Mouse (Mus musculus): ENCODE results near the gene Snx22. TPM values are rescaled to one million over a fixed set of nuclear protein-coding genes. Genes with fewer than 3 reads are reported as not detected.

Snx22 gene
- 0.46 TPM in 1 of 2 replicates, not detected in the other for polyA plus RNA-seq (2012; ENCODE audit: insufficient read depth, insufficient read length, missing spikeins)

DNA sequence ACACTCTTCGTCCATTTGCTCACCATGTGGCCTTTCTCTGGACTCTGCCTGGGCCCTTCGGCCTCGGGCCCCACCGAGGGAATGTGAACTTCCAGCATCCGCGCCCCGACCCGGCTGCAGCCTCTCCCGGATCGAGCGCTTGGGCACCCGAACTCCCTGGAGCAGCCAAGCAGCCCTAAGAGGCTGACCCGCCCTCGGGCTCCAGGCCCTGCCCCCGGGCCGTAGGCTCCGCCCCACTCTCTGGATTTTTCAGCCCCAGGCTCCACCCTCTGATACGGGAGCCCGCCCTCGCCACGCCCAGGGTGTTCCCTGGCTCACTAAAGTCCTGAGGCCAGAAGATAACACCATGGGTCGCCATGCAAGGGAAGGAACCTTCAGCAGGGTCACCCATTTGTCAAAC lies at the start of gene Snx22:
Gene Snx22, minus strand, starts transcription at position 137 of the 400 bp plus-strand sequence.
- H3K4me1 ChIP-seq (ENCODE audit: control insufficient read depth, insufficient read depth, insufficient read length, low read length) = no peaks in the 10 kb centered on the region; the same call in 1 of the 2 replicates
- no peak within 1 kb of the TSS for H3K27ac ChIP-seq (replicated peaks; ENCODE audit: low read depth, low read length)
- peak within 1 kb of the TSS; percentile 40 for H3K4me3 ChIP-seq (ENCODE audit: insufficient read depth, low read depth, low read length)

DNA sequence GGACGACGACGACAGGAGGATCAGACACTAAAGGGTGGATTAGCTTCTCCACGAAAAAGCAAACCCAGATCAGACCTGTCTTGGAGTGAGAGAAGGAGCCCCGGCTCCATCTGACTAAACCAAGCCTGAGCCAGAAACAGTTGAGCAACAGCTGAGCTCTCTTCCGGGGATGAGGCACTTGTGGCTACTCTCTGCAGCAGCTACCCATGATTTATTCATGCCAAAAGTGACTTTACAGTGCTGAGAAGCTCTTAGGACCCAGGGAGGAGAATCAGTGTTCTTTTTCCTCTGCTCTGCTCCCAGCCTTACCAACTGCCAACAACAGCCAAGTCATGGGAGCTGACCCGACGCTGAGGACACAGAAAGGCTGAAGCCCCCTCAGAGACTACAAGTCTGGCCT lies 47.4 kb upstream of the Snx22 start:
- Histone ChIP-seq H3K27ac (replicated peaks; ENCODE audit: low read depth, low read length) (no peak overlapping the region), H3K4me1 (ENCODE audit: control insufficient read depth, insufficient read depth, insufficient read length, low read length) (no peaks in the 10 kb centered on the region; the same call in 1 of the 2 replicates), H3K4me3 (ENCODE audit: insufficient read depth, low read depth, low read length) (no peak overlapping the region)

DNA sequence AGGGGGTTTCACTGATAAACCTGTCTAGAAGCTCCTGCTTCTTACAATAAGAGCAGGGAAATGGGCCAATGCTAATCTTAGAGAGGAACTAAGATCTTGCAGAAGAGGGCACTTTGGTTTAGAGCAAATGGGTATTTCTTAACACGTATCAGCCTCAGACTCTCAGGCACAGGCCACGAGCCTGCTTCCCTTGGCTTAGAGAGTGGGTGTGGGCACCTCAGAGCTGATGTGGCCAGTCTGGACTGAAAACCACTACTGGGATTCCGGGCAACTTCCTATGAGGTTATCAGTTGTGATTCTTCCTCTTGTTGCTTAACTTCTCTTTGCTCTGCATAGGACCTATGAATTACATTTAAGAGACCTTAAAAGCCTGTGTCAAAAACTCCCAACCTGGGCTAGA lies 44.8 kb upstream of the Snx22 start:
- H3K4me1 ChIP-seq (ENCODE audit: control insufficient read depth, insufficient read depth, insufficient read length, low read length) = no peaks in the 10 kb centered on the region; the same call in 1 of the 2 replicates
- no peak overlapping the region for H3K4me3 ChIP-seq (ENCODE audit: insufficient read depth, low read depth, low read length)
- no peak overlapping the region for H3K27ac ChIP-seq (replicated peaks; ENCODE audit: low read depth, low read length)

DNA sequence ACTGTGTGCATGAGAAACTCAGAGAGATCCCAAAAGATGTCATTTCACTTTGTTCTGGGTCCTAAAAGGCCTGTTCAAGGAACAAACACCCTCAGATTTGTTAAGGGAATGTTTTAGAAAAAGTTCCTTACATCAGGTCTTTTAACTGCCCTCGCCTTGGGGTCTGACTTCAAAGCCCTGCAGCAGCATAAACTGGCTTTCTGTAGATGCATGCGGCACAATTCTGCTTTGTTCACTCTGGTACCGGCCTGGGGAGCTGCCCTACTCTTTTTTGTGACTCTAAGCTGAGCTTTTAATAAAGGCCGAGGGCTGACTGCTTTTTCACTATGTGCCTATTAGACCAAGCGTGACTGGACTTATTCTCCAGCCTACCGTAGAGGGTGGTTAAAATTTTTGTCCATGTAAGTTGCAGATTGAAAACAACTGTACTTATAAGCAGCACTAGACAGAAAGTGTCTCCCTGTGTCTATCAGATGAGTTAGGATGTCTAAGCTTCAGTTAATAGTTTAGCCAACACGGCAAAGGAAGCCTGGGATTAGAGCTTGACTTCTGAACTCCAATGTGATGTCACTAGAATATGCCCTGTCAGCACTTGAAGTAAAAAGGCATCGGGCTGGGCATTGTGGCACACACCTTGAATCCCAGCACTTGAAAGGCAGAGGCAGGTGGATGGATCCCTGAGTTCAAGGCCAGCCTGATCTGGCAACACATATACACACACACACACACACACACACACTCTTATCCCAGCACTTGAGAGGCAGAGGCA lies 41.3 kb upstream of the Snx22 start:
- no peak overlapping the region for H3K27ac ChIP-seq (replicated peaks; ENCODE audit: low read depth, low read length)
- H3K4me3 ChIP-seq (ENCODE audit: insufficient read depth, low read depth, low read length) = no peak overlapping the region
- H3K4me1 ChIP-seq (ENCODE audit: control insufficient read depth, insufficient read depth, insufficient read length, low read length) = no peaks in the 10 kb centered on the region

DNA sequence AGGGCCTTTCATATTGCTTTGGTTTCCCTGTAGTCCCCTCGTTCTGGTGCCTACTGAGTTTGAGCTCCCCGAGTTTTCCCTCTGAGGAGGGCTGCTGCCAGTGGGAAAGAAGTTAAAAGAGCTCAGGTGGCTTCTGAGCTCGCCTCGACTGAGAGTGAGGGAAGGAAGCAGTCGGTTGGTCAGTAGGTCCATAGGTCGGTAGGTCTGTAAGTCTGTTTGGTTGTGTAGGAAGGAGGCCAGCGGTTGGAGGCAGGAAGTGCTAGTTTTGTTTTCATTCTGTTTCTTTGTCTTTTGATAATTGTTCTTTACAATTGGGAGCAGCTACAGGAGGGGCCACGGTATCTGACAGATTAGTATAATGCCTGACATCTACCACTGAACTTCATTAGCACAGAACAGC lies 40.6 kb upstream of the Snx22 start:
- H3K4me1 ChIP-seq (ENCODE audit: control insufficient read depth, insufficient read depth, insufficient read length, low read length) = no peaks in the 10 kb centered on the region
- no peak overlapping the region for H3K27ac ChIP-seq (replicated peaks; ENCODE audit: low read depth, low read length)
- no peak overlapping the region for H3K4me3 ChIP-seq (ENCODE audit: insufficient read depth, low read depth, low read length)

DNA sequence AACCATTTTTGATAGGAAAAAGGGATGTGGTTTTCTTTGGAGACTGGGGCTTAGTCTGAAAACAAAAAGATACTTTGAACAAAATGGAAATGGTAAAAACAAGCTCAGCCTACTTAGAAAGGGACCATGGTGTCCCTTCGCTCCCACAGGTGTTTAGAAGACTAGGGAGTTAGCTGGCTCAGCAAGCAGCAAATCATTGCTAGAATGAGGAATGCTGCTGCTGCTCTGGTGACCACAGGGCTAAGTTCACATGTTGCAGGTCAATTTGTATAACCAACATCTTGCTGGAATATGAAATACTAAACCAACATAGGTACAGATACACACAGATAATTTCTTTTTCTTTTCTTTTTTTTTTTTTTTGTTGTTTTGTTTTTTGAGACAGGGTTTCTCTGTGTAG lies 40.1 kb upstream of the Snx22 start:
- H3K4me1 ChIP-seq (ENCODE audit: control insufficient read depth, insufficient read depth, insufficient read length, low read length) = no peaks in the 10 kb centered on the region
- no peak overlapping the region for H3K27ac ChIP-seq (replicated peaks; ENCODE audit: low read depth, low read length)
- no peak overlapping the region for H3K4me3 ChIP-seq (ENCODE audit: insufficient read depth, low read depth, low read length)

DNA sequence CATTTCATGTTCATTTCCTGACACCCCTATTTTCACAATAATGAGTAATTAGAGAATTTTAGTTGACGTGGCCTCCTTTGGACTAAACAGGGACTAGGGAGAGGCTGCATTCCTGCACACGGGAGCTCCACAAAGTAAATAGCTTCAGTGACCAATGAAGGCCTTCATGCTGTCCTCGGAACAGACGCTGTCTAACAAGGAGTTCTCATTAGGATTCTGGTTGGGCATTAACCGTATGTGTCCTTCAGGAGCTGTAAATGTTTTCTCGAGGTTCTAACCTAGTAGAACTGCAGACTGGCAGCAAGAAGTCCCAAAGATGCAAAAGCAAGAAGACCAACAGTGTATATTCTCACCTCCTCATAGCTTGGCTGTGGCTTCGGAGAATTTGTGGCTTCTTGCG lies 35.6 kb upstream of the Snx22 start:
- no peaks in the 10 kb centered on the region for H3K4me1 ChIP-seq (ENCODE audit: control insufficient read depth, insufficient read depth, insufficient read length, low read length)
- H3K4me3 ChIP-seq (ENCODE audit: insufficient read depth, low read depth, low read length) = no peak overlapping the region
- H3K27ac ChIP-seq (replicated peaks; ENCODE audit: low read depth, low read length) = no peak overlapping the region

DNA sequence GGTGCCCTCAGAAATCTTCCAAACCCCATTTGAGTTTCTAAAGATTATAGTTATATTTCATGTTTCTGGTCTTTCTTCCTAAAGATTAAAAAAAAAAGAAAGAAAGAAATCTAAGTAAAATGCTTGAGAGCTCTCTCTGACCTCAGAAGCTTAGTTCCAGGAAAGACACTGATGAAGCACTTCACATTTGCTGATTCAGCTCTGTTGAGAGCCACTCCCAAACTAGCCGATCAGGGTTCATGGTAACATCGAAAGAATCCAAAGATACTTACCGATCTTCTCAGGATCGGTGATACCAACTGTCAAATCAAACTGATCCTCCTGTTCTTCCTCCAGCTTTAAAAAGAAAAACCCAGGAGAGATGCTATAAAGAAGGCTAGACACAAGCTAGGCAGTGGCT lies 35.1 kb upstream of the Snx22 start:
- H3K4me3 ChIP-seq (ENCODE audit: insufficient read depth, low read depth, low read length) = no peak overlapping the region
- H3K27ac ChIP-seq (replicated peaks; ENCODE audit: low read depth, low read length) = no peak overlapping the region
- no peaks in the 10 kb centered on the region for H3K4me1 ChIP-seq (ENCODE audit: control insufficient read depth, insufficient read depth, insufficient read length, low read length)

DNA sequence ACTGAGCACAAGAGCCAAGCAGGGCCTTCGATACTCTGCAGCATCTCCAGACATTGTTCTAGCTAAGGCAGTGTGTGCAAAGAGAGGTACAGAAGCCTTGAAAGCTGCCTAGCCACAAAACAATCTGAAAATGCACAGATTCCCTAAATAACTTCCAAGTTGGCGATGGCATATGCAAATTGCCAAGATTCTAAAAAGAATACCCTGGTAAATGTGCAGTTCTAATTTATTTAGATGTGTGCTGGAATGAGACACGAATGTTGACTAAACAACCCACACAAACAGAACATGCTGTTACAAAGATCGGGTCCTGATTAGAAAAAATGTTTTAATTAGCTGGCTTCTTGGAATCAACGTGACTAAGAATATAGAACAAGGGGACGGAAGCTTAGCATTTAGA lies 33.1 kb upstream of the Snx22 start:
- no peak overlapping the region for H3K4me3 ChIP-seq (ENCODE audit: insufficient read depth, low read depth, low read length)
- no peak overlapping the region for H3K27ac ChIP-seq (replicated peaks; ENCODE audit: low read depth, low read length)
- H3K4me1 ChIP-seq (ENCODE audit: control insufficient read depth, insufficient read depth, insufficient read length, low read length) = no peaks in the 10 kb centered on the region

DNA sequence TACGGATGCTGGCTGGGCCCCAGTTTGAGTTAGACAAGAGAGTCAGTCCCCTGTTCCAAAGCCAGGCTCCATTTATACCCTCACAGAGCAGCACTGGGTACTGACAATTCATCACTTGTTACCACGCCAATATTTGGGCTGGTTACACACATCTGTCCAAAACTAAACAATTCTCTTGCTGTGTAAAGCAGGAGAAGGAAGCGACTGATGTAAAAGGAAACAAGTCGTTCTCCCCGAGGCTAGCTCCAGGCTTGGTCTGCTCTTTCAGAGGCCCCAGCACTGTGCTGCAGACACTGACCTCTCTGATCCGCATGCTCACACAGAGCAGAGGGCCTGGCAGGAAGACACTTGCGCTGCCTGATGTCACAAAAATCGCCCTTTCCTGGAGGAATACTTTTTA lies 32.1 kb upstream of the Snx22 start:
- Histone ChIP-seq H3K27ac (replicated peaks; ENCODE audit: low read depth, low read length) (no peak overlapping the region), H3K4me3 (ENCODE audit: insufficient read depth, low read depth, low read length) (no peak overlapping the region), H3K4me1 (ENCODE audit: control insufficient read depth, insufficient read depth, insufficient read length, low read length) (no peaks in the 10 kb centered on the region)

DNA sequence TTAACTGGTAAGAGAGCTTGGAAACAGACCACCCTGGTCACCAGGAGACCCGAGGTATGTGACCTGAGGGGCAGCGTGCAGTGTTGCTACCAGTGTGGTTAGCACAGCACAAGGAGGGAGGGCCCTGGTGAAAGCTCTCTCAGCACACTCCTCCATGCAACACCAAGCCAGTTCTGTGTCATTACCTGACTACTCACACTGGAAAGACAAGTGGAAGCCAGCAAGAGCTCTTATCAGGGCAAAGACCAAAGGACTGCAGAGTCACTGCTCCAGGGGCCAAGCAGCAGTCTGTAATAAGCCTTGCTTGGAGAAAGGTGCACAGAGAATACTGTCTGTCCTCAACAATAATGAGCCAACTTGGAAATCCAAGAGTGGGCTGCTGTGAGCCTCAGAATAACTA lies 23.1 kb upstream of the Snx22 start:
- Histone ChIP-seq H3K27ac (replicated peaks; ENCODE audit: low read depth, low read length) (no peak overlapping the region), H3K4me3 (ENCODE audit: insufficient read depth, low read depth, low read length) (no peak overlapping the region), H3K4me1 (ENCODE audit: control insufficient read depth, insufficient read depth, insufficient read length, low read length) (no peaks in the 10 kb centered on the region)

DNA sequence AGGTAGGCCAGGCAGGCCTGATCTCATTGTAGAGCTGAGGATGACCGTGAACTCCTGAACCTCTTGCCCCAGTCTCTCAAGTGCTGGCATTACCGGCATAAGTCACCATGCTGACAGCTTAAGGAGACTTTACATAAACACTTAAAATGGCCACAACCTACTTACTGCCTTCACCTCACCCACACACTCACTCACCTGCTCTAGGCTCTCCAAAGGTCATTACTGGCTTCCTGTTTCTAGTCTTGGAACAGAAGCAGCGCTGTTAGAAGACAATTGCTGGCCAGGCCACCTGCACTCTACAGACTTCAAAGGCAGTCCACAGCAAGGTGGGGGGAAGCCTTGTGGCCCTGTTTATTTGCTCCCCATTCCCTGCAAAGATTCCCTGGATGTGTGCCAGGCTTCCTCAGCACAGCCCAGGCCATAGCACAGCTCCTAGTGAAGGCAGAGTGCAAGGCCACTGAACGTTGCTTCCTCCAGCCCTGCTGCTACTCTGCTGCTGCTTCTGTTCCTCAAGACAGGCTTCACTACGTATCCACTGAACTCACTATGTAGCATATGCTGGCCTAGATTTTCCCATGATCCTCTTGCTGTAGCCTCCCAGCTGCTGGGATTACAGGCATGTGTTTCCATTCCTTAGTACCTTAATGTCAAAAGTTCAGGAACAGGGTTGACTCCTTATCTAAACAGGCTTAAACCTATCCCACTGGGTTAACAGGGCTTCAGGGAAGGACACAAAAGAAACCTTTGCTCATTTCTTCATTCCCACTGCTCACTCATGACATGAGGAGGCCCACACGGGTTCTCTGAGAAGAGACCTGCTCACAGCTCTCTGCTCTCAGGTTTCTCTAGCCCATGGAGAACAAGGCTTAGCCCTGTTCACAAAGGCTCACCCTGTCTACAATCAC lies 22.1 kb upstream of the Snx22 start:
- Histone ChIP-seq H3K4me3 (ENCODE audit: insufficient read depth, low read depth, low read length) (no peak overlapping the region), H3K4me1 (ENCODE audit: control insufficient read depth, insufficient read depth, insufficient read length, low read length) (no peaks in the 10 kb centered on the region), H3K27ac (replicated peaks; ENCODE audit: low read depth, low read length) (no peak overlapping the region)

DNA sequence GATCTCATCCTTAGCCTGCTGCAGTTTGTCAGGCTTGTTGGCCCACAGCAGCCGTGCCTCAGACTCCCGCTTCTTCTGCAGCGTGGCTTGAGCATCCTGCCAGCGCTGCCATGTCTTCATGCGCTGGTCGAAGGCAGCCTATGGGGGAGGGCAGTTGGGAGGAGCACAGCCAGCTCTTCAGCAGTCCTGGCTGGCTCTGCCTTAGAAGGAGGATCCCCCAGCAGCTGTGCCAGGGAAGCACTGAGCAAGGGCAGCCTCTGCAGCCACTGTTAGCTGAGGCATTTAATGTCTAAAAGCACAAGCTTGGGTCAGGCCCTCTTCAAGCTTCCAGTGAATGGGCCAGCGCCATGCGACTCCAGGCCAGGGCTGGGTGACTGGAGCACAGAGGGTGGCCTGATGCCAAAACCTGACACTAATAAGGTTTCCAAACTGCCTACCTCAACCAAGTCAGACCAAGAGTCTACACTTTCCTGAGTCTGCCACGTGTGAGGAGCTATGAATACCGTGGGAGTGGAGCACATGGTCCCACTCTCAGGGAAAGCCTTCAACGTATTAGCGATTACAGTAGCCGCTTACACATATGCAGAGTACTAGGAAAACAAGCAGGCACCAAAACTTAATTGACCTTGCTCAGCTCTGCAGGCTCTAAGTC lies 21.2 kb upstream of the Snx22 start:
- H3K27ac ChIP-seq (replicated peaks; ENCODE audit: low read depth, low read length) = no peak overlapping the region
- H3K4me3 ChIP-seq (ENCODE audit: insufficient read depth, low read depth, low read length) = no peak overlapping the region
- H3K4me1 ChIP-seq (ENCODE audit: control insufficient read depth, insufficient read depth, insufficient read length, low read length) = no peaks in the 10 kb centered on the region

DNA sequence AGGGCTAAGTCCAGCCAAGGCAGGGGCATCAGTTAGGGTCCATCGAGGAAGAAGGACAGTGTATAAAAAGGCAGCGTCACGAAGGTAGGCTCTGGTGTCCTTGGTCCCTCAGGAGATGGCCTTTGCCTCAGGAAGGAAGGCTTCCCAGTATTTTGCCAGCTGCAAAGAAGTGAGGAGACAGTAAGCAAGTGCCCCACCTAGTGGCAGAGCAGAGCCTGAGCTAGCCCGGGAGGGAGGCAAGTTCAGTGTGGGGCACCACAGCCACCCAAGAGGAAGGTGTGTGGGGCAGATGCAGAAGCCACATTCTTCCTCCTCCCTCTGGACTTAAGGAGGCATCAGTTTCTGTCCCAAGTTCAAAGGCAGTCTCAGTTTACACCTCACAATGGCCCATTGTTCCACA lies 18.9 kb upstream of the Snx22 start:
- Histone ChIP-seq H3K4me3 (ENCODE audit: insufficient read depth, low read depth, low read length) (no peak overlapping the region), H3K4me1 (ENCODE audit: control insufficient read depth, insufficient read depth, insufficient read length, low read length) (no peaks in the 10 kb centered on the region), H3K27ac (replicated peaks; ENCODE audit: low read depth, low read length) (no peak overlapping the region)

DNA sequence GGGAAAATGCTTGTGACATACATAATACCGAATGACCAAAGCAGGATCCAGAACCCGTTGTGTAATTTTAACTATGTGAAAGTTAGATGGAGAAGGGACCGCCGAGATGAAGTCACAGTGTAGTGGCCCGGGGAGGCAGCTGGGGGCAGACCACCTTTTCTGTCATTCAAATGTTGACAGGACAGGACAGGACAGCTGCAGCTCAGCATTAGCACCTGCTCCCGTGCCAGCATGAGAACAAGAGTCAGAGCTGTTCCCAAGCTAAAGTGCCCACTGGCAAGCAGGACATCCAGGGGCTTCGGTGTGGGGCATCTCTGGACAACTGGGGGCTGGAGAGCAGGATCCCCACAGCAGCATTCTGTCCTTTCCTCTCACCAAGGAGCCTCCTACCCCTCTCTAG lies 17.5 kb upstream of the Snx22 start:
- Histone ChIP-seq H3K27ac (replicated peaks; ENCODE audit: low read depth, low read length) (no peak overlapping the region), H3K4me1 (ENCODE audit: control insufficient read depth, insufficient read depth, insufficient read length, low read length) (no peaks in the 10 kb centered on the region), H3K4me3 (ENCODE audit: insufficient read depth, low read depth, low read length) (no peak overlapping the region)

Measured in brown adipose tissue, adult 24 weeks (tissue).